Mouse (Mus musculus): ENCODE results near the gene Smc1b. TPM values are rescaled to one million over a fixed set of nuclear protein-coding genes. Genes with fewer than 3 reads are reported as not detected.

Smc1b gene
- polyA plus RNA-seq, 1 experiment from 2014 or later: 0.29 TPM

- Histone ChIP-seq H3K9me3 (replicated peaks; ENCODE audit: low read length) (no peaks in the 10 kb centered on the region), H3K27me3 (ENCODE audit: insufficient read depth, low read length) (no peaks in the 10 kb centered on the region), H3K4me3 (replicated peaks; ENCODE audit: low read depth, low read length) (no peak overlapping the region), H3K27ac (no peak overlapping the region; the same call in 1 of the 2 replicates), H3K36me3 (ENCODE audit: insufficient read depth, low read length) (peaks cover 21% of the 10 kb centered on the region; the same call in 1 of the 2 replicates), H3K9ac (ENCODE audit: low read depth, low read length) (no peak overlapping the region), H3K4me1 (replicated peaks; ENCODE audit: insufficient read depth, low read length) (no peaks in the 10 kb centered on the region), H3K4me2 (ENCODE audit: low read length) (no peak overlapping the region)
- 67% methylated on average over 5 of the region's 5 CpGs for WGBS
- DNase-seq (ENCODE audit: low spot score) (no peak), ATAC-seq (replicated peaks; ENCODE audit: low FRiP score, low read depth) (no peak)
- TF ChIP-seq CTCF (IDR thresholded peaks at IDR 0.05; ENCODE audit: low read depth): no peak
Measured at GRCm38 (mm10) chr15:85043761-85044160, 88.0 kb downstream of the Smc1b start.

GRCm38 (mm10) chr15:85043116-85043515 lies 88.6 kb downstream of the Smc1b start:
- DNase-seq (ENCODE audit: low spot score): no peak
- Histone ChIP-seq H3K9me3 (replicated peaks; ENCODE audit: low read length) (no peaks in the 10 kb centered on the region), H3K27ac (peak overlapping the region; percentile 32; the same call in 1 of the 2 replicates), H3K4me2 (ENCODE audit: low read length) (no peak overlapping the region), H3K9ac (ENCODE audit: low read depth, low read length) (no peak overlapping the region), H3K27me3 (ENCODE audit: insufficient read depth, low read length) (no peaks in the 10 kb centered on the region), H3K4me1 (replicated peaks; ENCODE audit: insufficient read depth, low read length) (no peaks in the 10 kb centered on the region), H3K36me3 (ENCODE audit: insufficient read depth, low read length) (peaks cover 21% of the 10 kb centered on the region; the same call in 1 of the 2 replicates), H3K4me3 (replicated peaks; ENCODE audit: low read depth, low read length) (no peak overlapping the region)
- 46% methylated on average over 5 of the region's 5 CpGs for WGBS
- no peak for ATAC-seq (replicated peaks; ENCODE audit: low FRiP score, low read depth)
- no peak for TF ChIP-seq CTCF (IDR thresholded peaks at IDR 0.05; ENCODE audit: low read depth)

- peak; percentile 96 for DNase-seq (ENCODE audit: low spot score)
- WGBS: 20% methylated on average over 4 of the region's 4 CpGs
- Histone ChIP-seq H3K9ac (ENCODE audit: low read depth, low read length) (no peak overlapping the region), H3K36me3 (ENCODE audit: insufficient read depth, low read length) (peaks cover 16% of the 10 kb centered on the region; the same call in 1 of the 2 replicates), H3K9me3 (replicated peaks; ENCODE audit: low read length) (no peaks in the 10 kb centered on the region), H3K27ac (peak overlapping the region; percentile 60), H3K4me2 (ENCODE audit: low read length) (no peak overlapping the region), H3K27me3 (ENCODE audit: insufficient read depth, low read length) (no peaks in the 10 kb centered on the region), H3K4me1 (replicated peaks; ENCODE audit: insufficient read depth, low read length) (peaks cover 3% of the 10 kb centered on the region), H3K4me3 (replicated peaks; ENCODE audit: low read depth, low read length) (no peak overlapping the region)
- peak; percentile 86 for TF ChIP-seq CTCF (IDR thresholded peaks at IDR 0.05; ENCODE audit: low read depth)
- peak; percentile 80 for ATAC-seq (replicated peaks; ENCODE audit: low FRiP score, low read depth)
Measured at GRCm38 (mm10) chr15:85042361-85042954, 89.3 kb downstream of the Smc1b start.

- 87% methylated on average over 10 of the region's 10 CpGs for WGBS
- TF ChIP-seq CTCF (IDR thresholded peaks at IDR 0.05; ENCODE audit: low read depth): no peak
- peaks cover 6% of the 10 kb centered on the region for H3K4me1 ChIP-seq (replicated peaks; ENCODE audit: insufficient read depth, low read length)
- H3K9ac ChIP-seq (ENCODE audit: low read depth, low read length): no peak overlapping the region
- H3K4me3 ChIP-seq (replicated peaks; ENCODE audit: low read depth, low read length): no peak overlapping the region
- peaks cover 12% of the 10 kb centered on the region; the same call in 1 of the 2 replicates for H3K36me3 ChIP-seq (ENCODE audit: insufficient read depth, low read length)
- ATAC-seq (replicated peaks; ENCODE audit: low FRiP score, low read depth) (no peak), DNase-seq (ENCODE audit: low spot score) (no peak)
- H3K27me3 ChIP-seq (ENCODE audit: insufficient read depth, low read length): no peaks in the 10 kb centered on the region
- H3K4me2 ChIP-seq (ENCODE audit: low read length): no peak overlapping the region
- H3K27ac ChIP-seq: peak overlapping the region; percentile 60
- no peaks in the 10 kb centered on the region for H3K9me3 ChIP-seq (replicated peaks; ENCODE audit: low read length)
Measured at GRCm38 (mm10) chr15:85041546-85042225, 90.1 kb downstream of the Smc1b start.

- peak overlapping the region; percentile 93 for H3K4me2 ChIP-seq (ENCODE audit: low read length)
- peak; percentile 12 for DNase-seq (ENCODE audit: low spot score)
- WGBS: 1% methylated on average over 8 of the region's 8 CpGs
- H3K9me3 ChIP-seq (replicated peaks; ENCODE audit: low read length): no peaks in the 10 kb centered on the region
- TF ChIP-seq CTCF (IDR thresholded peaks at IDR 0.05; ENCODE audit: low read depth): no peak
- no peak overlapping the region for H3K27ac ChIP-seq
- H3K4me1 ChIP-seq (replicated peaks; ENCODE audit: insufficient read depth, low read length): peaks cover 13% of the 10 kb centered on the region
- H3K36me3 ChIP-seq (ENCODE audit: insufficient read depth, low read length): no peaks in the 10 kb centered on the region
- H3K9ac ChIP-seq (ENCODE audit: low read depth, low read length): peak overlapping the region; percentile 82
- ATAC-seq (replicated peaks; ENCODE audit: low FRiP score, low read depth): no peak
- peak overlapping the region; percentile 76 for H3K4me3 ChIP-seq (replicated peaks; ENCODE audit: low read depth, low read length)
- no peaks in the 10 kb centered on the region for H3K27me3 ChIP-seq (ENCODE audit: insufficient read depth, low read length)
Measured at GRCm38 (mm10) chr15:85037343-85037690, 94.4 kb downstream of the Smc1b start.

- ATAC-seq (replicated peaks; ENCODE audit: low FRiP score, low read depth) (peak; percentile 92), DNase-seq (ENCODE audit: low spot score) (peak; percentile 96)
- peaks cover 13% of the 10 kb centered on the region for H3K4me1 ChIP-seq (replicated peaks; ENCODE audit: insufficient read depth, low read length)
- no peak for TF ChIP-seq CTCF (IDR thresholded peaks at IDR 0.05; ENCODE audit: low read depth)
- H3K9me3 ChIP-seq (replicated peaks; ENCODE audit: low read length): no peaks in the 10 kb centered on the region
- H3K27ac ChIP-seq: peak overlapping the region; percentile 77
- WGBS: under 1% methylated on average over 75 of the region's 75 CpGs
- H3K4me2 ChIP-seq (ENCODE audit: low read length): peak overlapping the region; percentile 93
- peak overlapping the region; percentile 76 for H3K4me3 ChIP-seq (replicated peaks; ENCODE audit: low read depth, low read length)
- no peaks in the 10 kb centered on the region for H3K27me3 ChIP-seq (ENCODE audit: insufficient read depth, low read length)
- H3K9ac ChIP-seq (ENCODE audit: low read depth, low read length): peak overlapping the region; percentile 82
- no peaks in the 10 kb centered on the region for H3K36me3 ChIP-seq (ENCODE audit: insufficient read depth, low read length)
Measured at GRCm38 (mm10) chr15:85036566-85037342, 95.0 kb downstream of the Smc1b start.
